Mouse (Mus musculus) CD8-positive naive resting alpha-beta T cell, adult 2 months (primary cell): ENCODE results near the gene Spindoc.
A peak's percentile ranks its signal among the peaks of the same experiment; 100 is the strongest.
"Not testable (repeated sequence)": the region's sequence is repeated elsewhere in the genome, so short reads cannot be mapped to it uniquely, and the experiment has no call there.

Experiments used
- DNase-seq, 2 experiments: peaks; one replicate each; pipeline ENCODE4 v3.0.0; 2022; ENCODE audit warnings: low read depth in 2 of 2, low spot score in 2 of 2

Gene Spindoc

GRCm38 (mm10) chr19:7400635-7401034 lies 17.8 kb upstream of the Spindoc start:
- no peak for DNase-seq

GRCm38 (mm10) chr19:7398898-7399297 lies 16.1 kb upstream of the Spindoc start:
- not testable (repeated sequence) for DNase-seq

DNA sequence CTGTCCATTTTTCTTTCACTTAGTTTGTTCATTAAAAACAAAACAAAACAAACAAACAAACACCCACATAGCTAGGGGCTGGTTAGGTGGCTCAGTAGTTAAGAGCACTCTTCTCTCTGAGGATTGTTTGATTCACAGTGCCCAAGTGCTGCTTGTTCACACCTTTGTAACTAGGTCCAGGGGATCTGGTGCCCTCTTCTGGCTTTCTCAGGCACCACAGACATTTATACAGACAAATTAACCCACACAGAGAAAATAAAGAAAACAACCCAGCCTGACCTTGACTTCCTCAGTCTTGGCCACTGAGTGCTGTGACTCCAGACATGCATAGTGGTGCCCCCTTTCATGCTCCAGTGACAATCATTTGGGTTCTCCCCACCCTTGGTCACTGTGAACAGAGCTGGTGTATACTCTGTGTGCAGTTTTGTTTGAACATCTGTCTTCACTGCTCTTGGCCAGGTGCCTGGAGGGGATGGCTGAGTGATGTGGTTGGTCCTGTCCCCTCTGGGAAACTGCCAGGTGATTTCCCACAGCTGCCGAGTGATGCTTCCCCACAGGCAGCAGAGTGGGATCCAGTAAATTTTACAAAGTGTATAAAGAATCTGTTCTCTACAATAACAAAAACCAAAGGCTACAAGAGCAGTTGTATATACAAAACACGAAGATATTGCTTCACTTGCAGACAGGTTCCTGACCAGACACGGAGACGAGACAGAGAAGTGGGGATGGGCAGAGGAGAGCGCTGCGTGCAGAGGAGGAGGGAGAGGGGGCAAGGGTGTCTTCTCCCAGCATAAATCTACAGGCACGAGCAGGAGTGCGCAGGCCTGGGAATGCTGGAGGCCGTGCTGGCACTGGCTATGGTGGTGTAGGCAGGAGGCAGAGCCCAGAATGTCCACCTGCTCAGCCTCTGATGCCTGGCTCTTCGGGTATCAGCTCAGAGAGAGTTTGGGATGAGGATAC lies 14.4 kb upstream of the Spindoc start:
- not testable (repeated sequence) for DNase-seq

GRCm38 (mm10) chr19:7388488-7388887 lies 5.7 kb upstream of the Spindoc start:
- DNase-seq = no peak

DNA sequence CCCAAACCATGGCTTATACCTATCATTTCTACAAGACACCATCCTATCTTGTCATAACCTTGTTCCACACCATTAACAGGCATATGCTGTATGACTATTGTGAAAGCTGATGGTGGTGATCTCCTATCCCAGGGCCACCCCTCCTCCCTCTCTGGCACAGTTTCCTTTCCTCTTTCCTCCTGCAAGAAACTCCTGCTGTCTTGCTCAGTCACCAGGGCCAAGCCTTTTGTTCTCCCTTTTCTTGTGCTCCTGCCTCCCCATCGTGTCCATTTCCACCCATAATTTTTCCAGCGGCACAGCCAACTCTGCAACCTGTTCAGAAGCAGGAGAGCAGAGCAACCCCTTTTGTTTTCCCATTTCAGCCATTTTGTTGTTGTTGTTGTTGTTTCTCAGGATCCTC lies 3.2 kb upstream of the Spindoc start:
- no peak for DNase-seq

DNA sequence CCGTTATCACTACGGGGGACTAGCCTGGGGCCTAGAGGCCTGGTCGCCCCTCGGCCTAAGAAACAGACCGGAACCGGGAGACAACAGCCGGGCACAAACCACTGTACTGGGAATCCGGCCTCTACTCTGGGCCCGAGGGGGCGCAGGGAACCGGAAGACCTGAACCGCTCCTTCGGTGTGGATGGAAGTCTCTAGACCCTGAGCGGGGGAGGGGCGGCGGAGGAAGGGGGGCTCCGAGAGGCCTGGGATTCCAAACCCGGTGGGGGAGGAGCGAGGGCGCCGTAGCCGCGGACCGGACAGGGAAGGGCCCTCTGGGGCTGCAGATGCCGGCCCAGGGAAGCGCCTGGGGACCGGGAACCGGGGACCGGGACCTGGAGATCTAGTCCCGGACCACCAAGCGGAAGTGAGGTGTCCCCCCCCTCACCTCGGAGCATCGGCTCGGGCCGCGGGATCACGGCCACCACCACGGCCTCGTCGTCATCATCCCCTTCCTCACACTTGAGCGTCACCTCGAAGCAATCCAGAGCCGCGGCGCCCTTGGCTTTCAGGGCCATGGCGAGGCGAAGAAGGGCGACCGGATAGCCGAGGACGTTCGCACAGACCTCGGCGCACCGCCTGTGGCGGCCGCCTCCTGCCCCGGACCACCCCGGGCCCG lies 419 bp downstream of the Spindoc start:
- peak; percentile 19 to 35 for DNase-seq

DNA sequence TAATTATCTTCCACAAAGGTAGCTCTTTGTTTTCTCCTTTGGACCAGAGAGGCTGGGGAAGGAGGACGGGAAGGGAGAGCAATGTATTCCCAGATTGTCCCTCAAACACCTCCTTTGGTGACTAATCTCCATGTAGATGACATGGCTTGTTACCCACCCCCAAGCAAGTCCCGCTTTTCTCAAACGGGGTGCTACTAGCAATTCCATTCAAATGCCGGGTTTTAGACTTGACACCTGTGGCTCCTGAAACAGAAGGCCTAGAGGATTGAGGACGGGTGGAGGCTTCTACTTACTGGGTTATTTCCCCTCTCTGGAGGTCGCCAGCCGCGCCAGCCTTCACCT lies 917 bp downstream of the Spindoc start:
- DNase-seq = no peak

GRCm38 (mm10) chr19:7377639-7378038 lies 5.2 kb downstream of the Spindoc start:
- no peak for DNase-seq

GRCm38 (mm10) chr19:7374491-7374890 lies 8.3 kb downstream of the Spindoc start:
- no peak for DNase-seq

- DNase-seq = not testable (repeated sequence)
Observed at GRCm38 (mm10) chr19:7369469-7369868, 13.3 kb downstream of the Spindoc start.

GRCm38 (mm10) chr19:7353636-7354035 lies 29.2 kb downstream of the Spindoc start:
- DNase-seq = no peak

DNA sequence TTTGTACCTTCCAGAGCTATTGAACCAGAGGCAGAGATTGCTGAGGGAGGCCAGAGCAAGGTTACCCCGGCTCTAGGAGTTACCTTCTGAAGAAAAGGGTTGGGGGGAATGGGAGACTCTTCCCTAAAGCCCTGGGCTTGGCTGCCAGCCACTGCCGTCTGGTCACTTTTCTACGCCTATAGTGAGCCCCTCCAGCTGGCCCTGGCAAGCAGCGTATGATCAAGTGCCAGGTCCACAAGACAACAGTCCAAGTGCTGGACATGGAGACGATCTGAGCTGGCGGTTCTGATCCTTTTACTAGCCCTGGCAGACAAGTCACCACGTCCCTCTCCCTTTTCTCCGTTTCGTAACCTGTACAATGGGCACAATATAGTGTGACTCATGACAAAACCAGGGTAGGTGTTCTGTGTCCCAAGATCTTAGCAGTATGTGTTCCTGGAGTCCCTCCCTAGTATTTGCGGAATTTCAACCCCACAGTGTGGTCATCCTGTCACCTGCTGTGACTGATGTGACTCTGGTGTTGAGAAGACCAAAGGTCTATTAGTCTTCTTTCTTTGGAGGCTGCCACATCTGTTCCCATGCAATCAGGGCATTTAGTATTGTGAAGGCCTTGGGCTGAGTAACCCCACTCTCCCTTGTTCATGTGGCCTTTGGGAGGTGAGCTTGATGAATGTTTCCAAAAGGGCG lies 29.8 kb downstream of the Spindoc start:
- DNase-seq = no peak

DNA sequence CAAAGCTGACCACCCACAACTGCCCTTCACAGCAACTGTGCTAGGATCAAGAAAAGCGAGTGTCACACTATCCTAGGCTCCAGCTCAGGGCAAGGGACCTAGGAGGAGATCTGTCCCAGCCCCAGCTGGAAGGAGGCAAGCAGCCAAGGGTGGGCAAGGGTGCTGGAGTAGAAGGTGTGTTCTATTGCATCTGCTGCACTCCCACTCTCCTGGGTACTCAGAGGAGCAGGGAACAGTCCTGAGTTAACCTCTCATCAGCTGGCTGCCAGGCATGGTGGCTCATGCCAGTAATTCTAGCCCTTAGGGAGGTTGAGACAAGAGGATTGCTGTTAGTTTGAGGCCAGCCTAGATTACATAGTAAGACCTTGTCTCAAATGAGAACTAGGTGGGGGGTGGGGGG lies 32.8 kb downstream of the Spindoc start:
- no peak for DNase-seq

- peak in 1 of 2 experiments; percentile 26 for DNase-seq
Observed at GRCm38 (mm10) chr19:7345235-7345755, 37.5 kb downstream of the Spindoc start.

GRCm38 (mm10) chr19:7342646-7343045 lies 40.1 kb downstream of the Spindoc start:
- DNase-seq = no peak

GRCm38 (mm10) chr19:7341512-7342397 lies 41.0 kb downstream of the Spindoc start, which contains the start of gene Mark2:
Mark2 (minus strand) TSS chr19:7341860.
- DNase-seq = peak; percentile 99

GRCm38 (mm10) chr19:7340780-7341475 lies 41.9 kb downstream of the Spindoc start:
- DNase-seq = peak in 1 of 2 experiments; percentile 14

- no peak for DNase-seq
Observed at GRCm38 (mm10) chr19:7340371-7340779, 42.4 kb downstream of the Spindoc start.

DNA sequence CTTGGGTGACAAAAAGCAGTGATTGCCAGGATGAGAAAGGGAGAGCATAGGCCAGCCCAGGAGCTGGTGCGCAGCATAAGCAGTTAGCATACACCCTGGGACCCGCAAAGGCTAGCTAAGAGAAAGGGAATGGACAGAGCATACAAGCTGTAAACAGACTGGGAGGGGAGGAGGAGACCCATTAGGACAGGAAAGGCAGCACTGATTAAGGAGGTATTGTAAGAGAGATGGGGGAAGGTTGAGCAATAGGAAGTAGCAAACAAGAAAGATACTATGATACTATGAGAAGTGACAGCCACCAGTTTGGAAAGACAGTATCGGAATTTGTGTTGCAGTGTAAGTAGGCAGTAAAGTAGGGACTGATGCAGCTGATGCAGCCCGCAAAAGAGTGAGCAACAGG lies 42.9 kb downstream of the Spindoc start:
- no peak for DNase-seq

DNA sequence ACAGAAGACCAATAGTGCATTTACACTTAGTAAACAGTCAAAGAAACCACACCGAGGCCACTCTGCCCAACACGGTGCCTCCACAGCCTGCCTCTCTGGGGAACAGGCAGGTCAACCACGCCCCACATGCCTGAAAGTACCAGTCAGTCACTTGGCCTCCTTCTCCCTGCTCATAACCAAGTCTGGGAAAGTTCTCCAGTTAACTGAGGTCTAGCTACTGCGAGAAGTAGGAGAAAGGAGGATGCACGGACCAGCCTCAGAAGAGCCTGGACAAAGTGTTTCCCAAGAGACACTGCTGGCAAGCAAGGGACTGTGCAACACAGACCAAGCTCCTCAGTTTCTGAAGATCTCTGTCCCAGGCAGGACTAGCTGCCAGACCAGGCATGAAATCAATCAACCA lies 43.8 kb downstream of the Spindoc start:
- no peak for DNase-seq
